Mouse (Mus musculus): ENCODE data around the gene Sigirr. TPM values are rescaled to one million over a fixed set of nuclear protein-coding genes. Genes with fewer than 3 reads are reported as not detected.

The Sigirr gene
- polyA plus RNA-seq, 1 experiment from 2014 or later = 2.1 TPM

- H3K27ac ChIP-seq (ENCODE audit: low read length) = peak overlapping the region; percentile 81
- under 1% methylated on average over 51 of the region's 51 CpGs for WGBS
- H3K36me3 ChIP-seq (ENCODE audit: control insufficient read depth, insufficient read depth) = peaks cover 30% of the 10 kb centered on the region
- H3K9me3 ChIP-seq (ENCODE audit: control insufficient read depth, low read length) = no peaks in the 10 kb centered on the region
- H3K27me3 ChIP-seq (replicated peaks; ENCODE audit: control insufficient read depth, insufficient read depth, low read length) = peaks cover 7% of the 10 kb centered on the region; the same call in 1 of the 2 replicates
- ATAC-seq = peak; percentile 58
- H3K4me1 ChIP-seq (replicated peaks; ENCODE audit: control insufficient read depth, insufficient read depth, low read length) = peaks cover 14% of the 10 kb centered on the region
- peak overlapping the region; percentile 67 for H3K9ac ChIP-seq (replicated peaks; ENCODE audit: low read depth, low read length)
- peak overlapping the region; percentile 86 for H3K4me2 ChIP-seq (ENCODE audit: low read length)
- H3K4me3 ChIP-seq (replicated peaks; ENCODE audit: low read length) = peak overlapping the region; percentile 40
Measured at GRCm38 (mm10) chr7:141070058-141070862, 30.1 kb downstream of the Sigirr start.

GRCm38 (mm10) chr7:141068351-141068750, 32.0 kb downstream of the Sigirr start:
- H3K4me2 ChIP-seq (ENCODE audit: low read length) = no peak overlapping the region
- 85% methylated on average over 19 of the region's 19 CpGs for WGBS
- ATAC-seq = no peak
- H3K9me3 ChIP-seq (ENCODE audit: control insufficient read depth, low read length) = no peaks in the 10 kb centered on the region
- H3K4me3 ChIP-seq (replicated peaks; ENCODE audit: low read length) = no peak overlapping the region
- H3K27ac ChIP-seq (ENCODE audit: low read length) = no peak overlapping the region
- H3K9ac ChIP-seq (replicated peaks; ENCODE audit: low read depth, low read length) = no peak overlapping the region
- H3K4me1 ChIP-seq (replicated peaks; ENCODE audit: control insufficient read depth, insufficient read depth, low read length) = peaks cover 15% of the 10 kb centered on the region
- peaks cover 7% of the 10 kb centered on the region; the same call in 1 of the 2 replicates for H3K27me3 ChIP-seq (replicated peaks; ENCODE audit: control insufficient read depth, insufficient read depth, low read length)
- H3K36me3 ChIP-seq (ENCODE audit: control insufficient read depth, insufficient read depth) = peaks cover 39% of the 10 kb centered on the region

- H3K27me3 ChIP-seq (replicated peaks; ENCODE audit: control insufficient read depth, insufficient read depth, low read length) = no peaks in the 10 kb centered on the region
- no peak overlapping the region for H3K27ac ChIP-seq (ENCODE audit: low read length)
- WGBS = 94% methylated on average over 7 of the region's 7 CpGs
- H3K4me3 ChIP-seq (replicated peaks; ENCODE audit: low read length) = no peak overlapping the region
- H3K4me2 ChIP-seq (ENCODE audit: low read length) = no peak overlapping the region
- H3K4me1 ChIP-seq (replicated peaks; ENCODE audit: control insufficient read depth, insufficient read depth, low read length) = peaks cover 25% of the 10 kb centered on the region
- peaks cover 39% of the 10 kb centered on the region for H3K36me3 ChIP-seq (ENCODE audit: control insufficient read depth, insufficient read depth)
- no peak overlapping the region for H3K9ac ChIP-seq (replicated peaks; ENCODE audit: low read depth, low read length)
- no peaks in the 10 kb centered on the region for H3K9me3 ChIP-seq (ENCODE audit: control insufficient read depth, low read length)
- ATAC-seq = no peak
Measured at GRCm38 (mm10) chr7:141064576-141064975, 35.8 kb downstream of the Sigirr start.

- H3K4me2 ChIP-seq (ENCODE audit: low read length) = no peak overlapping the region
- no peaks in the 10 kb centered on the region for H3K27me3 ChIP-seq (replicated peaks; ENCODE audit: control insufficient read depth, insufficient read depth, low read length)
- peaks cover 39% of the 10 kb centered on the region for H3K36me3 ChIP-seq (ENCODE audit: control insufficient read depth, insufficient read depth)
- no peaks in the 10 kb centered on the region for H3K9me3 ChIP-seq (ENCODE audit: control insufficient read depth, low read length)
- no peak overlapping the region for H3K9ac ChIP-seq (replicated peaks; ENCODE audit: low read depth, low read length)
- WGBS = 87% methylated on average over 7 of the region's 7 CpGs
- no peak overlapping the region for H3K4me3 ChIP-seq (replicated peaks; ENCODE audit: low read length)
- H3K27ac ChIP-seq (ENCODE audit: low read length) = no peak overlapping the region
- peaks cover 25% of the 10 kb centered on the region for H3K4me1 ChIP-seq (replicated peaks; ENCODE audit: control insufficient read depth, insufficient read depth, low read length)
- ATAC-seq = no peak
Measured at GRCm38 (mm10) chr7:141064175-141064574, 36.2 kb downstream of the Sigirr start.

GRCm38 (mm10) chr7:141063353-141063752, 37.0 kb downstream of the Sigirr start:
- no peak for ATAC-seq
- WGBS = 94% methylated on average over 3 of the region's 3 CpGs
- H3K36me3 ChIP-seq (ENCODE audit: control insufficient read depth, insufficient read depth) = peaks cover 35% of the 10 kb centered on the region

GRCm38 (mm10) chr7:141062525-141062924, 37.8 kb downstream of the Sigirr start:
- no peaks in the 10 kb centered on the region for H3K27me3 ChIP-seq (replicated peaks; ENCODE audit: control insufficient read depth, insufficient read depth, low read length)
- peaks cover 27% of the 10 kb centered on the region for H3K36me3 ChIP-seq (ENCODE audit: control insufficient read depth, insufficient read depth)
- H3K4me1 ChIP-seq (replicated peaks; ENCODE audit: control insufficient read depth, insufficient read depth, low read length) = peaks cover 25% of the 10 kb centered on the region
- ATAC-seq = no peak
- no peaks in the 10 kb centered on the region for H3K9me3 ChIP-seq (ENCODE audit: control insufficient read depth, low read length)
- no peak overlapping the region for H3K27ac ChIP-seq (ENCODE audit: low read length)
- WGBS = 72% methylated on average over 7 of the region's 7 CpGs
- H3K9ac ChIP-seq (replicated peaks; ENCODE audit: low read depth, low read length) = no peak overlapping the region
- no peak overlapping the region for H3K4me3 ChIP-seq (replicated peaks; ENCODE audit: low read length)
- H3K4me2 ChIP-seq (ENCODE audit: low read length) = peak overlapping the region; percentile 87; the same call in 1 of the 2 replicates

More at GRCm38 (mm10) chr7:141063353-141063752, 37.0 kb downstream of the Sigirr start:
- Histone ChIP-seq H3K9ac (replicated peaks; ENCODE audit: low read depth, low read length) (no peak overlapping the region), H3K4me1 (replicated peaks; ENCODE audit: control insufficient read depth, insufficient read depth, low read length) (peaks cover 25% of the 10 kb centered on the region), H3K4me3 (replicated peaks; ENCODE audit: low read length) (no peak overlapping the region), H3K9me3 (ENCODE audit: control insufficient read depth, low read length) (no peaks in the 10 kb centered on the region), H3K27ac (ENCODE audit: low read length) (no peak overlapping the region), H3K4me2 (ENCODE audit: low read length) (no peak overlapping the region), H3K27me3 (replicated peaks; ENCODE audit: control insufficient read depth, insufficient read depth, low read length) (no peaks in the 10 kb centered on the region)

GRCm38 (mm10) chr7:141061269-141061692, 39.1 kb downstream of the Sigirr start:
- Histone ChIP-seq H3K36me3 (ENCODE audit: control insufficient read depth, insufficient read depth) (peaks cover 18% of the 10 kb centered on the region), H3K9ac (replicated peaks; ENCODE audit: low read depth, low read length) (peak overlapping the region; percentile 92), H3K4me1 (replicated peaks; ENCODE audit: control insufficient read depth, insufficient read depth, low read length) (peaks cover 25% of the 10 kb centered on the region), H3K4me3 (replicated peaks; ENCODE audit: low read length) (peak overlapping the region; percentile 87), H3K9me3 (ENCODE audit: control insufficient read depth, low read length) (no peaks in the 10 kb centered on the region), H3K4me2 (ENCODE audit: low read length) (peak overlapping the region; percentile 87), H3K27me3 (replicated peaks; ENCODE audit: control insufficient read depth, insufficient read depth, low read length) (no peaks in the 10 kb centered on the region), H3K27ac (ENCODE audit: low read length) (peak overlapping the region; percentile 67)
- ATAC-seq = peak; percentile 45
- WGBS = 0% methylated on average over 37 of the region's 37 CpGs

GRCm38 (mm10) chr7:141060426-141061242, 39.7 kb downstream of the Sigirr start, which contains the start of gene B4galnt4:
Gene B4galnt4 (plus strand): TSS chr7:141061104.
- under 1% methylated on average over 57 of the region's 72 CpGs for WGBS
- peak within 1 kb of the TSS; percentile 67 for H3K27ac ChIP-seq (ENCODE audit: low read length)
- H3K4me1 ChIP-seq (replicated peaks; ENCODE audit: control insufficient read depth, insufficient read depth, low read length) = peaks cover 25% of the 10 kb centered on the region
- H3K9me3 ChIP-seq (ENCODE audit: control insufficient read depth, low read length) = no peaks in the 10 kb centered on the region
- H3K27me3 ChIP-seq (replicated peaks; ENCODE audit: control insufficient read depth, insufficient read depth, low read length) = no peaks in the 10 kb centered on the region
- H3K9ac ChIP-seq (replicated peaks; ENCODE audit: low read depth, low read length) = peak within 1 kb of the TSS; percentile 92
- H3K36me3 ChIP-seq (ENCODE audit: control insufficient read depth, insufficient read depth) = peaks cover 12% of the 10 kb centered on the region
- peak; percentile 99 for ATAC-seq
- peak within 1 kb of the TSS; percentile 87 for H3K4me3 ChIP-seq (replicated peaks; ENCODE audit: low read length)
- H3K4me2 ChIP-seq (ENCODE audit: low read length) = peak within 1 kb of the TSS; percentile 87

- Histone ChIP-seq H3K36me3 (ENCODE audit: control insufficient read depth, insufficient read depth) (peaks cover 6% of the 10 kb centered on the region), H3K9ac (replicated peaks; ENCODE audit: low read depth, low read length) (peak overlapping the region; percentile 92), H3K9me3 (ENCODE audit: control insufficient read depth, low read length) (no peaks in the 10 kb centered on the region), H3K4me3 (replicated peaks; ENCODE audit: low read length) (peak overlapping the region; percentile 87), H3K27me3 (replicated peaks; ENCODE audit: control insufficient read depth, insufficient read depth, low read length) (no peaks in the 10 kb centered on the region), H3K27ac (ENCODE audit: low read length) (0 out of 2 replicates have a peak overlapping the region, but pooled peaks have one; percentile 67), H3K4me2 (ENCODE audit: low read length) (peak overlapping the region; percentile 87), H3K4me1 (replicated peaks; ENCODE audit: control insufficient read depth, insufficient read depth, low read length) (peaks cover 25% of the 10 kb centered on the region)
- no peak for ATAC-seq
- WGBS = 67% methylated on average over 2 of the region's 2 CpGs
Measured at GRCm38 (mm10) chr7:141059929-141060328, 40.4 kb downstream of the Sigirr start.

All from forebrain, embryonic 16.5 days (tissue).